Mouse (Mus musculus) heart, adult 11 months (tissue): ENCODE data around the gene Wdr78.

Experiments used
- DNase-seq: peaks from one replicate; pipeline ENCODE4 v3.0.0; 2022

Wdr78 gene

GRCm38 (mm10) chr4:103114184-103115111 lies at the start of gene Wdr78, which contains the start of gene Mier1:
Wdr78 (minus strand) TSS chr4:103114555.
Mier1 (plus strand) TSS chr4:103114390.
- peak; percentile 100 for DNase-seq

- peak; percentile 65 for DNase-seq
Measured at GRCm38 (mm10) chr4:103158781-103159180, 44.4 kb upstream of the Wdr78 start.

DNA sequence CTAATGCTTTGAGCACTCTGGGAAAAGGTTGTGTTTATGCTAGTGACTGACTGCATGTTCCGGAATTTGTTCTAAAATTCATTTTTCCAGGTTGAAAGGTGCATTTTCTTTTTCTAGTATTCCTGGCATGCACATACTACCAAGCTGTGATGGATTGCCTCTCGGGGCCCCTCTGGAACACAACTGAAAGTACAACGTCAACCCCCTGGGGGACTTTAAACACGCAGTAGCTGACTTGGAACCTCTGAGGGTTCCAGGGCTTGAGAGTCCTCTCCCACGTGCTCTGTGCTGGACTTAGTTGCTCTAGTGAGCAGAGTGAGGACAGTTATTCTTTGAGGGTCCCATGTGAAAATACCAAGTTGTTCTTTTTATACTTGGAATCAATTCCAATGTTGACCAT lies 37.6 kb upstream of the Wdr78 start:
- no peak for DNase-seq

DNA sequence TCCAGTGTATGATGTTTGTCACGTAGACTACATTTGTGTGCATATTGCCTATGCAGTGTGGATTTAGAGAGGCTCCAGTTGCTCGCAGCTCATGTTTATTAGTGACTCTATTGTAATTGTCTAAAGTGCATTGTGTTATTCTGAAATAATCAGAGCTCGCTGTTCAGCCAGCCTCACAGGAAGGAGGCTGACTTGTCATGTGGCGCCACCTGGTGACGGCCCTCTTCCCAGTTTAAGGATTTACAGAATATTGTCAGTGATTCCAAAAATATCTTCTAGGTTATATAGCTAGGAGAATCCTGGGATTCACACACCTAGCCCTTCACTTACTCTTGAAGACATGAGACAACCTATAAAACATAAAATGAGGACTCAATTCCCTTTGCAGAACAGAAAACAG lies 32.0 kb upstream of the Wdr78 start:
- DNase-seq: peak; percentile 88

DNA sequence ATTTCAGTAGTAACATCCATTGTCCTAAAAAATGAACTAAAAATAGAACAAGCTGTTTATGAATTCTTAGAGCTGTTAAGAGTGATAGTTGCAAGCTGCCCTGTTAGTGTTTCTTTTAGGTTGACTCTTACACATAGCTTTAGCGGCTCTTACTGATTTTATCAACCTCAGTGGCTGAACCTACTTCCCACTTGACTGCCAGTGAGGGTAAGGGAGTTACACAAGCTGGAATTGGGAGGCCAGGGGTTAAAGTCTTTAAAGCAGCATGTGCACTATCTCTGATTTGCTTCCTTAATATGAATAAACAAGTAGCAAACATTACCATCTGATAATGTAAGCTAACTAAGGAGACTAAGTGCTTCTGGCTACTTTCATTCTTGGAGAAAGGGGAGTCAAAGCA lies 22.6 kb upstream of the Wdr78 start:
- no peak for DNase-seq

GRCm38 (mm10) chr4:103126533-103126932 lies 12.2 kb upstream of the Wdr78 start:
- no peak for DNase-seq

GRCm38 (mm10) chr4:103123606-103124005 lies 9.3 kb upstream of the Wdr78 start:
- DNase-seq: no peak

- peak; percentile 81 for DNase-seq
Measured at GRCm38 (mm10) chr4:103123086-103123485, 8.7 kb upstream of the Wdr78 start.

GRCm38 (mm10) chr4:103120874-103121389 lies 6.6 kb upstream of the Wdr78 start:
- no peak for DNase-seq

- DNase-seq: no peak
Measured at GRCm38 (mm10) chr4:103120395-103120794, 6.0 kb upstream of the Wdr78 start.

- DNase-seq: no peak
Measured at GRCm38 (mm10) chr4:103120028-103120384, 5.7 kb upstream of the Wdr78 start.

GRCm38 (mm10) chr4:103119229-103120027 lies 5.1 kb upstream of the Wdr78 start:
- DNase-seq: peak; percentile 99

- DNase-seq: no peak
Measured at GRCm38 (mm10) chr4:103118888-103119228, 4.5 kb upstream of the Wdr78 start.

- DNase-seq: no peak
Measured at GRCm38 (mm10) chr4:103113402-103113801, 953 bp downstream of the Wdr78 start.

- DNase-seq: no peak
Measured at GRCm38 (mm10) chr4:103112651-103113050, 1.7 kb downstream of the Wdr78 start.

DNA sequence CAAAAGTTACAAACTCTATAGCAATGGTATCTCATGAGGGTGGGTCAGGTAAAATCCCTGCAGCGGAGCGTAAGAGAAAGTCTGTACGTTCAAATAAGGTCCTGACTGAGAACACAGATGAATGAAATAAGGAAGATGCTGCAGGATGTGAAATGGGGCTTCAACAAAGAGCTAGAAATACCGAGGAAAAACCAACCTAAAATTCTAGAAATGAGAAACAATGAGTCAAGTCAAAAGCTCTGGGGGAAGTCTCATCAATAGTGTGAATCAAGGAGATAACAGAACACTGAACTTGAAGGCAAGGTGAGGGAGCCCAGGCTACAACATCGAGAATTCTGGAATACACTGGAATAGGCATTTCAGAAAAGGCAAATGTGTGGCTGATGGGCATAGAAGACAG lies 15.8 kb downstream of the Wdr78 start:
- no peak for DNase-seq

- DNase-seq: no peak
Measured at GRCm38 (mm10) chr4:103095921-103096320, 18.4 kb downstream of the Wdr78 start.

DNA sequence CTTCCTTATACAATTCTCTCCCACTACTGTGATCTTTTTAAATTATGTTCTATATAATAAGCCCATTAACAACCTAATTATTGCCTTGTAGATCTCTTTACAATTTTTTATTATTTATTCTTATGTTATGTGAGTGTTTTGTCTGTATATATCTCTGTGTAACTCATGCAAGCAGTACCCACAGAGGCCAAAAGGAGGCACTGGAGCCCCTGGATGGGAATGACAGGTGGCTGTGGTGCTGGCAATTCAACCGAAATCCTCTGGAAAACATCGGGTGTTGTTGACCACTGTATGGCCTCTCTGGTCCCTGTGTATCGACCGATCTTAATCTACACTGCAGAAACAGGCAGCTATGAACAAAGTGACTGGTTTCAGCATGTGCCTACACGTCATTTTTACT lies 29.1 kb downstream of the Wdr78 start:
- no peak for DNase-seq

- no peak for DNase-seq
Measured at GRCm38 (mm10) chr4:103070631-103071030, 43.7 kb downstream of the Wdr78 start.

- no peak for DNase-seq
Measured at GRCm38 (mm10) chr4:103067906-103068655, 46.3 kb downstream of the Wdr78 start.

- no peak for DNase-seq
Measured at GRCm38 (mm10) chr4:103064976-103065375, 49.4 kb downstream of the Wdr78 start.

- no peak for DNase-seq
Measured at GRCm38 (mm10) chr4:103064421-103064820, 49.9 kb downstream of the Wdr78 start.

DNA sequence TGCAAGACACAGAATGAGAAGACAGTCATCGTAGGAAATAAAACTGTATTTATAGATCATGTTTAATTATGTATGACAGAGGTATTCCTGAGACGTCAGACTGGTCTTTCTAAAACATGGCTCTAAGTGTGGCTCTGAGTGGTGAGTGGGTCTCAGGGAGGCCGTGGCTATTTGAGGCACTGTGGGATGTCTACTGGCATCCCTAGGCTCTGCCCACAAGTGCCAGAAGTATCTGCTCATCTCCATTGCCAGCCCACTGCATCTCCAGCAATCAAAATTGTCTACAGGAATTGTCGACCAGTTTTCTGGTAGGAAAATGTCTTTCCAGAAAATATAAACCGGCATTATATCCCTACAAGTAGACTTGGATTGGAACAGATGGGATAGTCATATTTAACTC lies 57.4 kb downstream of the Wdr78 start:
- no peak for DNase-seq
